Mouse (Mus musculus) embryonic facial prominence, embryonic 11.5 days (tissue): ENCODE results near the gene Clstn2. TPM values are rescaled to one million over a fixed set of nuclear protein-coding genes. Genes with fewer than 3 reads are reported as not detected.
A peak's percentile ranks its signal among the peaks of the same experiment; 100 is the strongest.

Experiments
- ATAC-seq: fragments of 200-750 bp; cut with Nextera tagmentation; replicated peaks from 2 replicates; pipeline ENCODE4 v1.8.0; 2017; ENCODE audit warnings: low read depth; ENCODE audit not compliant: insufficient number of reproducible peaks, low FRiP score, low TSS enrichment
- DNase-seq: peaks from one replicate; pipeline ENCODE4 v3.0.0-alpha.2; 2015; ENCODE audit warnings: low spot score
- H3K27ac ChIP-seq: fragments of 300-500 bp; sonication (generic); replicated peaks from 2 replicates; pipeline ENCODE4 v1.5.1; 2014; ENCODE audit warnings: mild to moderate bottlenecking, low read depth, low read length, control low read depth
- H3K27me3 ChIP-seq: fragments of 300-500 bp; sonication (generic); 2 replicates; pipeline ENCODE4 v1.6.1; 2014; ENCODE audit warnings: mild to moderate bottlenecking, low read length, moderate library complexity, mixed read lengths; ENCODE audit not compliant: control insufficient read depth, insufficient read depth
- H3K36me3 ChIP-seq: fragments of 300-500 bp; sonication (generic); replicated peaks from 2 replicates; pipeline ENCODE4 v1.6.1; 2014; ENCODE audit warnings: low read depth, mild to moderate bottlenecking, low read length, moderate library complexity, mixed read lengths; ENCODE audit not compliant: control insufficient read depth, insufficient read depth
- H3K4me1 ChIP-seq: fragments of 300-500 bp; sonication (generic); 2 replicates; pipeline ENCODE4 v1.6.1; 2014; ENCODE audit warnings: low read length, mixed read lengths; ENCODE audit not compliant: control insufficient read depth, insufficient read depth
- H3K4me2 ChIP-seq: fragments of 300-500 bp; sonication (generic); 2 replicates; pipeline ENCODE4 v1.6.1; 2014; ENCODE audit warnings: low read depth, mild to moderate bottlenecking, control low read depth, low read length, moderate library complexity
- H3K4me3 ChIP-seq: fragments of 300-500 bp; sonication (generic); 2 replicates; pipeline ENCODE4 v1.5.1; 2014; ENCODE audit warnings: low read depth, low read length, control low read depth
- H3K9ac ChIP-seq: fragments of 300-500 bp; sonication (generic); replicated peaks from 2 replicates; pipeline ENCODE4 v1.6.1; 2014; ENCODE audit warnings: mild to moderate bottlenecking, control low read depth, low read length
- H3K9me3 ChIP-seq: fragments of 300-500 bp; sonication (generic); replicated peaks from 2 replicates; pipeline ENCODE4 v1.6.1; 2016; ENCODE audit warnings: mild to moderate bottlenecking, low read length, inconsistent platforms, mixed read lengths; ENCODE audit not compliant: control insufficient read depth
- WGBS: fragments of 180-500 bp; shearing (Covaris S2); extraction: QIAGEN DNeasy Blood & Tissue Kit; methylation state at CpG from one replicate; pipeline ENCODE4 v1.1.7; 2014; 5-methylcytosine and 5-hydroxymethylcytosine counted together
- polyA plus RNA-seq: library from polyadenylated mRNA; unstranded; fragments of >200 nt; fragmentation: Nextera tagmentation; extraction: Ambion mirVana; gene quantifications from 2 replicates; pipeline ENCODE4 v1.2.1, GENCODE M21; 2014

Clstn2 gene
- polyA plus RNA-seq: 0.84 and 1.6 TPM in 2 replicates

- Histone ChIP-seq H3K4me2 (peak within 1 kb of the TSS; percentile 96), H3K4me3 (peak within 1 kb of the TSS; percentile 46), H3K36me3 (no peaks in the 10 kb centered on the region), H3K9me3 (no peaks in the 10 kb centered on the region), H3K27ac (no peak within 1 kb of the TSS), H3K4me1 (peaks cover 4% of the 10 kb centered on the region; the same call in 1 of the 2 replicates), H3K9ac (peak within 1 kb of the TSS; percentile 67), H3K27me3 (peaks cover 10% of the 10 kb centered on the region)
- DNase-seq (peak; percentile 84), ATAC-seq (peak; percentile 82)
- under 1% methylated on average over 67 of the region's 73 CpGs for WGBS
Observed at GRCm38 (mm10) chr9:98032573-98033272, at the start of gene Clstn2. Clstn2 (minus strand) TSS chr9:98033181.

GRCm38 (mm10) chr9:98067767-98068166 lies 34.8 kb upstream of the Clstn2 start:
- DNase-seq: no peak
- Histone ChIP-seq H3K4me3 (no peak overlapping the region), H3K27me3 (no peaks in the 10 kb centered on the region), H3K9me3 (no peaks in the 10 kb centered on the region), H3K9ac (no peak overlapping the region), H3K27ac (no peak overlapping the region), H3K4me2 (no peak overlapping the region), H3K36me3 (no peaks in the 10 kb centered on the region), H3K4me1 (no peaks in the 10 kb centered on the region)
- WGBS: 81% methylated on average over 5 of the region's 5 CpGs
- no peak for ATAC-seq

- no peak for ATAC-seq
- 73% methylated on average over 3 of the region's 3 CpGs for WGBS
- no peaks in the 10 kb centered on the region for H3K27me3 ChIP-seq
Observed at GRCm38 (mm10) chr9:98061646-98062045, 28.7 kb upstream of the Clstn2 start.

GRCm38 (mm10) chr9:98057291-98057690 lies 24.3 kb upstream of the Clstn2 start:
- no peak overlapping the region for H3K4me2 ChIP-seq
- H3K27ac ChIP-seq: no peak overlapping the region
- no peaks in the 10 kb centered on the region for H3K4me1 ChIP-seq
- WGBS: 93% methylated on average over 2 of the region's 2 CpGs
- H3K9me3 ChIP-seq: no peaks in the 10 kb centered on the region
- ATAC-seq (no peak), DNase-seq (no peak)
- H3K4me3 ChIP-seq: no peak overlapping the region
- H3K9ac ChIP-seq: no peak overlapping the region
- H3K36me3 ChIP-seq: no peaks in the 10 kb centered on the region
- no peaks in the 10 kb centered on the region for H3K27me3 ChIP-seq

More at GRCm38 (mm10) chr9:98061646-98062045, 28.7 kb upstream of the Clstn2 start:
- Histone ChIP-seq H3K4me3 (no peak overlapping the region), H3K9me3 (no peaks in the 10 kb centered on the region), H3K9ac (no peak overlapping the region), H3K4me1 (no peaks in the 10 kb centered on the region), H3K4me2 (no peak overlapping the region), H3K27ac (no peak overlapping the region), H3K36me3 (no peaks in the 10 kb centered on the region)
- DNase-seq: no peak

GRCm38 (mm10) chr9:98051343-98051742 lies 18.4 kb upstream of the Clstn2 start:
- DNase-seq: no peak
- ATAC-seq: no peak
- Histone ChIP-seq H3K9ac (no peak overlapping the region), H3K4me3 (no peak overlapping the region), H3K27me3 (no peaks in the 10 kb centered on the region), H3K4me1 (no peaks in the 10 kb centered on the region), H3K4me2 (no peak overlapping the region), H3K9me3 (no peaks in the 10 kb centered on the region), H3K36me3 (no peaks in the 10 kb centered on the region), H3K27ac (no peak overlapping the region)
- WGBS: 78% methylated on average over 12 of the region's 12 CpGs

- under 1% methylated on average over 38 of the region's 38 CpGs for WGBS
- H3K27me3 ChIP-seq: peaks cover 10% of the 10 kb centered on the region
Observed at GRCm38 (mm10) chr9:98033273-98033855, 383 bp upstream of the Clstn2 start.

GRCm38 (mm10) chr9:98031898-98032572 lies 946 bp downstream of the Clstn2 start:
- no peaks in the 10 kb centered on the region for H3K9me3 ChIP-seq
- no peaks in the 10 kb centered on the region for H3K36me3 ChIP-seq
- H3K27me3 ChIP-seq: peaks cover 10% of the 10 kb centered on the region
- peak; percentile 13 for DNase-seq
- no peak for ATAC-seq
- peak overlapping the region; percentile 96 for H3K4me2 ChIP-seq
- H3K4me3 ChIP-seq: peak overlapping the region; percentile 46
- H3K27ac ChIP-seq: no peak overlapping the region
- peak overlapping the region; percentile 67 for H3K9ac ChIP-seq
- WGBS: 2% methylated on average over 31 of the region's 31 CpGs
- peaks cover 4% of the 10 kb centered on the region; the same call in 1 of the 2 replicates for H3K4me1 ChIP-seq

More at GRCm38 (mm10) chr9:98033273-98033855, 383 bp upstream of the Clstn2 start:
- DNase-seq (peak; percentile 35), ATAC-seq (peak; percentile 77)
- Histone ChIP-seq H3K4me1 (peaks cover 4% of the 10 kb centered on the region; the same call in 1 of the 2 replicates), H3K9ac (peak overlapping the region; percentile 67), H3K27ac (no peak overlapping the region), H3K4me2 (peak overlapping the region; percentile 96), H3K4me3 (peak overlapping the region; percentile 46), H3K36me3 (no peaks in the 10 kb centered on the region), H3K9me3 (no peaks in the 10 kb centered on the region)
